Mouse (Mus musculus) right cerebral cortex, postnatal 4 days (tissue): Measurements from ENCODE around the gene Slc9b2.

Experiments used
- DNase-seq: peaks from one replicate; pipeline ENCODE4 v3.0.0-alpha.2; 2022

The Slc9b2 gene

GRCm38 (mm10) chr3:135307411-135308259 lies at the start of gene Slc9b2:
Slc9b2 (plus strand) TSS chr3:135307700.
- peak; percentile 26 for DNase-seq

- no peak for DNase-seq
These were observed 48.6 kb upstream of the Slc9b2 start for GRCm38 (mm10) chr3:135258919-135259318.

DNA sequence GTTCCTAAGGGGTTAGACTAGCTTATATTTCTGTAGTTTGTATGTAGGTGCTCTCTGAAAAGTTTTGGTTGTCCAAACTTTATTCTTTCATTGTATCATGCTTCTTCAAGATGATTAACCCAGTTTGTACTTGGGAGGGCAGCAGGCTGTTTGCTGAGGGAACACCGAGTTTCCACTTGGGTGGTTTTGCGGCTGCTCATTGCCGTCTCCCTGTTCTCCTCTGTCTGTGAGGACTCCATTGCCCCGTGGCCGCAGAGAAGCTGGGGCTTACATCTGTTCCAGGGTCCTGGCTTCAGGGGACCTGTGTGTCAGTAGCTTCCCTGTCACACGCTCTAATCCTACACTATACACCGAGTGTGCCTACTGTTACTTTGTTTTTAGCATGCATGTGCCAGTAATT lies 47.3 kb upstream of the Slc9b2 start:
- DNase-seq, result no peak

GRCm38 (mm10) chr3:135268616-135269015 lies 38.9 kb upstream of the Slc9b2 start:
- no peak for DNase-seq

- no peak for DNase-seq
These were observed 38.0 kb upstream of the Slc9b2 start for GRCm38 (mm10) chr3:135269391-135269990.

- no peak for DNase-seq
These were observed 34.9 kb upstream of the Slc9b2 start for GRCm38 (mm10) chr3:135272627-135273026.

- DNase-seq, result no peak
These were observed 34.5 kb upstream of the Slc9b2 start for GRCm38 (mm10) chr3:135273047-135273446.

DNA sequence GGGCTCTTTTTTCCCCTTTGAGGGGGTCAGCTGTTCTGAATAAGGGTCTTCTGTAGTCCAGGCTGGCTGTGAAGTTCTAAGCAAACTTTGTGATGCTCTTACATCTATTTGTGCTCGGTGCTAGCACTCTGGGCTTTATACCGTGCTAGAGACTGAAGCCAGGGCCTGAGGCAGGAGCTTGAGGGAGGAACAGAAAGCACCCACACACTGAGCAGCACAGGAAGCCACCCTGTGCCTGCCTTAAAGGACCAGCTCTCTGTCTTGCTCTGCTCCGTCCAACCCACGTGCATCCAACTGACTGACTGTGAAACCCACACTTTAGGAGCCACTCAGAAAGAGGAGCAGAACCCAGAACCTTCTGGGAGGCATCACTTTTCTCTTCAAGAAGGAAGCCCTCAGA lies 27.3 kb upstream of the Slc9b2 start:
- no peak for DNase-seq

DNA sequence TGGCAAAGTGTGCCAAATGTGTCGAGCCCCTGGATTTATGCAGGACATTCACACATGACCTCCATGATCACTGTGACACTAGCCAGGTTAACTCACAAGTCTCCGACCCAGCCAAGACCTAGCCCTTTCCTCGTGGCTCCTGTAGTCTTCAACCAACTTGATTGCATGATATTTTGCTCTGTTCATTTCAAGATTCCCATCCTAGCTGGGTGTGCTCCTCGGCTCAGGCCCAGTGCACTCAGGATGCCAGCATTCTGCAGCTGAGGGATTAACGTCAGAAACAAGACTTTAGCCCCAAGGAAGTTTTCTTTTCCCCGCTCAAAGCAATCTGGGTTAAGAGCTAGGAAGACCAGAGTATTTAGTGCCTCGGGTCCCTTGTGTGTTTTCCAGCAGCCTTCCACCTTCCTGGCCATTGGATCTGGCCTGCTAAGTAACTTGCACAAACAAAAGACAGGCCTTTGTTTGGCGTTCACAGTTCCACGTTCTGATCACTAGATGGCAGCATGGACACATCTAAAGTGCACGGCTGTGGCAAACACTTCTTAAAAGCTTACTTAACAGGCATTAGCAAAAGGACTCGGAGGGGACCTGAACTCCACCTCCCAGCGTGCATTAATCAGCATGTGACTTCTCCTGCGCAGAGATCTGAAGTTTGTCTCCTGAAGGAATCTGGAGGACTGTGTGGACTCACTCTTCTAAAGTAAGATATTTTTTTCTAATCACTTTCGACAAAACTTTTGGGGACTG lies 26.7 kb upstream of the Slc9b2 start, which contains the start of gene Bdh2:
Gene Bdh2 (plus strand): TSS at position 553 of the 747 bp plus-strand sequence.
- peak; percentile 59 for DNase-seq

GRCm38 (mm10) chr3:135281701-135282100 lies 25.8 kb upstream of the Slc9b2 start:
- no peak for DNase-seq

GRCm38 (mm10) chr3:135285256-135285655 lies 22.2 kb upstream of the Slc9b2 start:
- DNase-seq, result no peak

DNA sequence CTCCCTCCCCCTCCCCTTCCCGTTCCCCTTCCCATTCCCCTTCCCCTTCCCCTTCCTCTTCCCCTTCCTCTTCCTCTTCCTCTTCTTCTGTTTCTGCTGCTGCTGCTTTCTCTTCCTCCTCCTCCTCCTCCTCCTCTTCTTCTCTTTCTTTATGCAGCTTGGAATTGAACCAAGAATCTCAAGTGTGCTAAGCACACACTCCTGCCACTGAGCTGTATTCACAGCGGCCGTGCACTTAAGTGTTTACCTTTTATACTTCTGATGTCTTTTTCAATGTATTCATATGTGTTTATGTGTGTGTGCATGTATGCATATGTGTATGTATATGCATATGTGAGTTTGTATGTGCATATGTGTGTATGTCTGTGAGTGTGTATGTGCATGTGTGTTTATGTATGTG lies 21.7 kb upstream of the Slc9b2 start:
- DNase-seq, result no peak

GRCm38 (mm10) chr3:135288138-135288750 lies 19.3 kb upstream of the Slc9b2 start:
- DNase-seq, result no peak

DNA sequence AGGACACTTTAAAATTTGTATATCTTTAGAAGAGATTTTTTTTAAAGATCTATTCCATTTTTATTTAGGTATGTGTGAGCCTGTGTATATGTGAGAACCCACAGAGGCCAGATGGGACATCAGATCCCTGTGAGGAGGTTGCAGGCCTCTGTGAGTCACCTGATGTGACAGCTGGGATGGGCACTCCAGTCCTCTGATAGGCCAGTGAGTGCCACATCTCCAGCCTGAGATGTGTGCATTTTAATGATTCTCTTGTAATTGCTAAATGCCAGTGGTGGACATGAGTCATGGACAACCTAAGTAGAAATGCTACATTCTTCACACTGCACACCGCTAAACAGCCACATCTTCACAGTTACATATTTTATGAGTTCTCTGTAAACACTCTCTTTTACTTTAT lies 18.4 kb upstream of the Slc9b2 start:
- no peak for DNase-seq

DNA sequence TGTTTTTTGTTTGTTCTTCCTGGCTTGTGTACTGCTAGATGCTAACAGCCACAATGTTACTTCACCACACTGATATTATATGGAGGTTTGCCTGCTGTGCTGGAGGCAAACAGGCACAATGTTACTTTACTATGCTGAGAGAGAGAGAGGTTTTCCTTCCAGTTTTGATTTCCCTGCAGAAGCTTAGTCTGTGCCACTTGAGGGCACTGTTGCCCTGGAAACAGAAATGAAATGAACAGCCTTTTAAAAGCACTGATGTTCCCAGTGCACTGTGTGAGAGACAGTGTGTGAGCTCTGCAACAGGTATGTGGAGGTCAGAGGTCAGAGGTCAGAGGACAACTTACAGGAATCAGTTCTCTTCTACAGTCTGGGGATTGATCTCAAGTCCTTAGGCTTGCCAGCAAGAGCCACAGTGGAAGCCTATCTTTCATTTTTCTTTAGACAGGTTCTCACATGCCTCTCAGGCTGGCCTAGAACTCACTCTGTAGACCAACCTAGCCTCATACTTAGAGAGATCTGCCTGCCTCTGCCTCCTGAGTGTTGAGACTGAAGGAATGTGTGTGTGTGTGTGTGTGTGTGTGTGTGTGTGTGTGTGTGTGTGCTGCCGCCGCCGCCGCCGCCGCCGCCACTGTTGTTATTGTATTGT lies 17.1 kb upstream of the Slc9b2 start:
- DNase-seq, result peak; percentile 62

DNA sequence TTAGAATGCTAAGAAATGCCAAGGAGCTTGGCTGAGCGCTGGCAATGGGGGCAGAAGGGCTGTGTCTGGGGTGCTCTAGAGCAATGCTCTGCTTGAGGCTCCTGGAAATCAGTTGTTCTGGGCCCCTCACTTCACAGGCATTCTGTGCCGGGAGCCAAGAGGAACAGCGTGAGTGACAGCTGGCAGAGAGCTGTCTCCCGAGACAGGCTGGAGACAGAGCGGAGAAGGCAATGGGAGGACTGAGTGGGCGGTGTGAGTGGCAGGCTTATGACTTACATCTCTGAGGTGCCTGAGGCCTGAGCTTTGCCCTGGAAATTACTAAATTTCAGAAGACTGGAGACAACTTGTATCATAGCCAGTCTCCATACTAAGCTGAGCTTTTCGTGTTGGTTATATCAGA lies 13.8 kb upstream of the Slc9b2 start:
- no peak for DNase-seq

GRCm38 (mm10) chr3:135295559-135295958 lies 11.9 kb upstream of the Slc9b2 start:
- DNase-seq, result no peak

DNA sequence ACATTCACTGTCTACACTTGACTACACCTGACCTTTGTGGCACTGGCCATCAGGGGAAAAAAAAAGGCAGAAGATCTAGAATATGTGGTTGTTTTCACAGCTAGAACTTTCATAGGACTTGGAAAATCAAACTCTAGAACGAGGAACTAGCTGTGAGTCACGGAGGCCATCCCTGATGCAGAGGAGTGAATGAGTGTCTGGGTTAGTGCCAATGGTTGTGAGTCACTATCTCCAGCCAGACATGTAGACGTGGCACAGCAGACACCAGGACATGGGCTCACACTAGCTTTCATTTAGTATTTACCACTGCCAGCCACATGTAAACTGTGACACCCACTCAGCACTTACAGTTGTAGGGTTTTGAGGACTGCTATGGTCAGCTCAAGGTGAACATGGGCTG lies 8.9 kb upstream of the Slc9b2 start:
- DNase-seq, result no peak

- DNase-seq, result no peak
These were observed 7.4 kb upstream of the Slc9b2 start for GRCm38 (mm10) chr3:135300081-135300480.

GRCm38 (mm10) chr3:135304060-135304459 lies 3.4 kb upstream of the Slc9b2 start:
- DNase-seq, result no peak

DNA sequence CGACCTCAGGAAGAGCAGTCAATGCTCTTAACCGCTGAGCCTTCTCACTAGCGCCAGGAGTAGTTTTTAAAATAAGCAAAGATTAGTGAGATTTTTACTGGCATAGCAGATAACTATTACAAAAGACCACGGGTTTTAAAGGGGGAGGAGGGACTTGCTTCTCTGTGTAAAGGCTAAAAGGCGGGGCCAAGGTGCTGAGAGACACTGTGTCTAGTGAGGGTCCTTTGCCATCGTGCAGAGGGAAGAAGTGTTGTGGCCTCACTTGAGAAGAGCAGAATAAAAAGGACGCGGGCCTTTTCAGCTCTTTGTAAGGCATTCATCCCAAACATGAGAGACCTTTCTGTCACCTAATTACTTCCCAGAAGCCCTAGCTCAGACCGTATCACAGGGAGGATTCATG lies 2.9 kb upstream of the Slc9b2 start:
- no peak for DNase-seq

- no peak for DNase-seq
These were observed 5.5 kb downstream of the Slc9b2 start for GRCm38 (mm10) chr3:135312916-135313491.
